Mouse (Mus musculus): Measurements from ENCODE around the gene E330017A01Rik. TPM values are rescaled to one million over a fixed set of nuclear protein-coding genes. Genes with fewer than 3 reads are reported as not detected.

E330017A01Rik gene
- polyA plus RNA-seq, 1 experiment from 2014 or later: not detected

- 83% methylated on average over 7 of the region's 7 CpGs for WGBS
- no peak overlapping the region for H3K4me3 ChIP-seq (ENCODE audit: low read depth, low read length)
- no peak overlapping the region for H3K4me2 ChIP-seq (ENCODE audit: low read depth)
- DNase-seq (ENCODE audit: low spot score): no peak
- no peaks in the 10 kb centered on the region for H3K4me1 ChIP-seq (ENCODE audit: control insufficient read depth, insufficient read depth, low read length)
- no peak overlapping the region for H3K9ac ChIP-seq (ENCODE audit: low read length)
- ATAC-seq (ENCODE audit: insufficient read depth, low FRiP score, low TSS enrichment): no peak
- no peaks in the 10 kb centered on the region for H3K27me3 ChIP-seq (ENCODE audit: control insufficient read depth, insufficient read depth, low read length)
- peaks cover 5% of the 10 kb centered on the region; the same call in 1 of the 2 replicates for H3K36me3 ChIP-seq (ENCODE audit: control insufficient read depth, insufficient read depth, low read length)
- H3K9me3 ChIP-seq (ENCODE audit: control insufficient read depth, low read length): no peaks in the 10 kb centered on the region
- no peak overlapping the region for H3K27ac ChIP-seq (ENCODE audit: low read depth, low read length)
Measured at GRCm38 (mm10) chr16:58676156-58676555, 37.6 kb upstream of the E330017A01Rik start.

- H3K4me3 ChIP-seq (ENCODE audit: low read depth, low read length): no peak overlapping the region
- DNase-seq (ENCODE audit: low spot score) (no peak), ATAC-seq (ENCODE audit: insufficient read depth, low FRiP score, low TSS enrichment) (no peak)
- no peaks in the 10 kb centered on the region for H3K27me3 ChIP-seq (ENCODE audit: control insufficient read depth, insufficient read depth, low read length)
- H3K36me3 ChIP-seq (ENCODE audit: control insufficient read depth, insufficient read depth, low read length): peaks cover 5% of the 10 kb centered on the region; the same call in 1 of the 2 replicates
- H3K27ac ChIP-seq (ENCODE audit: low read depth, low read length): no peak overlapping the region
- no peaks in the 10 kb centered on the region for H3K9me3 ChIP-seq (ENCODE audit: control insufficient read depth, low read length)
- no peak overlapping the region for H3K9ac ChIP-seq (ENCODE audit: low read length)
- no peaks in the 10 kb centered on the region for H3K4me1 ChIP-seq (ENCODE audit: control insufficient read depth, insufficient read depth, low read length)
- WGBS: 96% methylated on average over 13 of the region's 13 CpGs
- H3K4me2 ChIP-seq (ENCODE audit: low read depth): no peak overlapping the region
Measured at GRCm38 (mm10) chr16:58675256-58675655, 36.7 kb upstream of the E330017A01Rik start.

- DNase-seq (ENCODE audit: low spot score): no peak
- no peaks in the 10 kb centered on the region for H3K27me3 ChIP-seq (ENCODE audit: control insufficient read depth, insufficient read depth, low read length)
- H3K27ac ChIP-seq (ENCODE audit: low read depth, low read length): no peak overlapping the region
- H3K4me1 ChIP-seq (ENCODE audit: control insufficient read depth, insufficient read depth, low read length): no peaks in the 10 kb centered on the region
- no peaks in the 10 kb centered on the region for H3K9me3 ChIP-seq (ENCODE audit: control insufficient read depth, low read length)
- 92% methylated on average over 15 of the region's 15 CpGs for WGBS
- H3K9ac ChIP-seq (ENCODE audit: low read length): no peak overlapping the region
- no peak for ATAC-seq (ENCODE audit: insufficient read depth, low FRiP score, low TSS enrichment)
- no peak overlapping the region for H3K4me3 ChIP-seq (ENCODE audit: low read depth, low read length)
- no peak overlapping the region for H3K4me2 ChIP-seq (ENCODE audit: low read depth)
- H3K36me3 ChIP-seq (ENCODE audit: control insufficient read depth, insufficient read depth, low read length): peaks cover 5% of the 10 kb centered on the region; the same call in 1 of the 2 replicates
Measured at GRCm38 (mm10) chr16:58673811-58674410, 35.4 kb upstream of the E330017A01Rik start.

- Histone ChIP-seq H3K9me3 (ENCODE audit: control insufficient read depth, low read length) (no peaks in the 10 kb centered on the region), H3K4me2 (ENCODE audit: low read depth) (no peak overlapping the region), H3K9ac (ENCODE audit: low read length) (no peak overlapping the region), H3K27me3 (ENCODE audit: control insufficient read depth, insufficient read depth, low read length) (no peaks in the 10 kb centered on the region), H3K36me3 (ENCODE audit: control insufficient read depth, insufficient read depth, low read length) (peaks cover 5% of the 10 kb centered on the region; the same call in 1 of the 2 replicates), H3K27ac (ENCODE audit: low read depth, low read length) (no peak overlapping the region), H3K4me3 (ENCODE audit: low read depth, low read length) (no peak overlapping the region), H3K4me1 (ENCODE audit: control insufficient read depth, insufficient read depth, low read length) (no peaks in the 10 kb centered on the region)
- DNase-seq (ENCODE audit: low spot score): no peak
- ATAC-seq (ENCODE audit: insufficient read depth, low FRiP score, low TSS enrichment): no peak
- WGBS: 95% methylated on average over 13 of the region's 13 CpGs
Measured at GRCm38 (mm10) chr16:58672396-58672795, 33.9 kb upstream of the E330017A01Rik start.

- Histone ChIP-seq H3K27me3 (ENCODE audit: control insufficient read depth, insufficient read depth, low read length) (no peaks in the 10 kb centered on the region), H3K4me1 (ENCODE audit: control insufficient read depth, insufficient read depth, low read length) (no peaks in the 10 kb centered on the region), H3K9me3 (ENCODE audit: control insufficient read depth, low read length) (no peaks in the 10 kb centered on the region), H3K36me3 (ENCODE audit: control insufficient read depth, insufficient read depth, low read length) (peaks cover 5% of the 10 kb centered on the region; the same call in 1 of the 2 replicates), H3K27ac (ENCODE audit: low read depth, low read length) (no peak overlapping the region), H3K4me2 (ENCODE audit: low read depth) (peak overlapping the region; percentile 88), H3K4me3 (ENCODE audit: low read depth, low read length) (peak overlapping the region; percentile 75; the same call in 1 of the 2 replicates), H3K9ac (ENCODE audit: low read length) (no peak overlapping the region)
- WGBS: 74% methylated on average over 8 of the region's 8 CpGs
- DNase-seq (ENCODE audit: low spot score) (no peak), ATAC-seq (ENCODE audit: insufficient read depth, low FRiP score, low TSS enrichment) (no peak)
Measured at GRCm38 (mm10) chr16:58671212-58671985, 32.9 kb upstream of the E330017A01Rik start.

GRCm38 (mm10) chr16:58670643-58671042 lies 32.1 kb upstream of the E330017A01Rik start:
- Histone ChIP-seq H3K9me3 (ENCODE audit: control insufficient read depth, low read length) (no peaks in the 10 kb centered on the region), H3K4me3 (ENCODE audit: low read depth, low read length) (peak overlapping the region; percentile 75), H3K4me2 (ENCODE audit: low read depth) (peak overlapping the region; percentile 88), H3K4me1 (ENCODE audit: control insufficient read depth, insufficient read depth, low read length) (no peaks in the 10 kb centered on the region), H3K27ac (ENCODE audit: low read depth, low read length) (peak overlapping the region; percentile 49; the same call in 1 of the 2 replicates), H3K36me3 (ENCODE audit: control insufficient read depth, insufficient read depth, low read length) (peaks cover 5% of the 10 kb centered on the region; the same call in 1 of the 2 replicates), H3K27me3 (ENCODE audit: control insufficient read depth, insufficient read depth, low read length) (no peaks in the 10 kb centered on the region), H3K9ac (ENCODE audit: low read length) (peak overlapping the region; percentile 82)
- no peak for DNase-seq (ENCODE audit: low spot score)
- WGBS: 0% methylated on average over 25 of the region's 25 CpGs
- no peak for ATAC-seq (ENCODE audit: insufficient read depth, low FRiP score, low TSS enrichment)

GRCm38 (mm10) chr16:58669917-58670630 lies 31.5 kb upstream of the E330017A01Rik start, which contains the start of gene Cpox:
Gene Cpox (plus strand): TSS chr16:58670292.
- no peaks in the 10 kb centered on the region for H3K27me3 ChIP-seq (ENCODE audit: control insufficient read depth, insufficient read depth, low read length)
- ATAC-seq (ENCODE audit: insufficient read depth, low FRiP score, low TSS enrichment) (peak; percentile 98), DNase-seq (ENCODE audit: low spot score) (peak; percentile 88)
- peak within 1 kb of the TSS; percentile 75 for H3K4me3 ChIP-seq (ENCODE audit: low read depth, low read length)
- H3K4me2 ChIP-seq (ENCODE audit: low read depth): peak within 1 kb of the TSS; percentile 88
- H3K4me1 ChIP-seq (ENCODE audit: control insufficient read depth, insufficient read depth, low read length): no peaks in the 10 kb centered on the region
- no peaks in the 10 kb centered on the region for H3K9me3 ChIP-seq (ENCODE audit: control insufficient read depth, low read length)
- under 1% methylated on average over 48 of the region's 51 CpGs for WGBS
- peaks cover 3% of the 10 kb centered on the region; the same call in 1 of the 2 replicates for H3K36me3 ChIP-seq (ENCODE audit: control insufficient read depth, insufficient read depth, low read length)
- peak within 1 kb of the TSS; percentile 49; the same call in 1 of the 2 replicates for H3K27ac ChIP-seq (ENCODE audit: low read depth, low read length)
- peak within 1 kb of the TSS; percentile 82 for H3K9ac ChIP-seq (ENCODE audit: low read length)

GRCm38 (mm10) chr16:58669264-58669663 lies 30.7 kb upstream of the E330017A01Rik start:
- no peak overlapping the region; the same call in 1 of the 2 replicates for H3K4me3 ChIP-seq (ENCODE audit: low read depth, low read length)
- no peak overlapping the region for H3K27ac ChIP-seq (ENCODE audit: low read depth, low read length)
- no peak overlapping the region for H3K4me2 ChIP-seq (ENCODE audit: low read depth)
- H3K9me3 ChIP-seq (ENCODE audit: control insufficient read depth, low read length): no peaks in the 10 kb centered on the region
- 67% methylated on average over 5 of the region's 5 CpGs for WGBS
- no peaks in the 10 kb centered on the region for H3K4me1 ChIP-seq (ENCODE audit: control insufficient read depth, insufficient read depth, low read length)
- H3K27me3 ChIP-seq (ENCODE audit: control insufficient read depth, insufficient read depth, low read length): no peaks in the 10 kb centered on the region
- ATAC-seq (ENCODE audit: insufficient read depth, low FRiP score, low TSS enrichment) (no peak), DNase-seq (ENCODE audit: low spot score) (no peak)
- no peaks in the 10 kb centered on the region for H3K36me3 ChIP-seq (ENCODE audit: control insufficient read depth, insufficient read depth, low read length)
- no peak overlapping the region for H3K9ac ChIP-seq (ENCODE audit: low read length)

Measured in neural tube, embryonic 11.5 days (tissue).